Mouse (Mus musculus) intestine, embryonic 16.5 days (tissue): ENCODE measurements at regions not wholly inside any gene's neighbourhood (a gene's known extent, or its start where the extent isn't known, plus 50 kb on each side); places are given as distances from the start of the nearest gene placed in this dataset.

Experiments
- ATAC-seq: fragments of 200-750 bp; cut with Nextera tagmentation; 2 replicates; pipeline ENCODE4 v1.8.0; 2017; ENCODE audit warnings: moderate TSS enrichment, moderate library complexity
- H3K27ac ChIP-seq: fragments of 300-500 bp; sonication (generic); 2 replicates; pipeline ENCODE4 v1.5.1; 2014; ENCODE audit warnings: mild to moderate bottlenecking, low read length
- H3K27me3 ChIP-seq: fragments of 300-500 bp; sonication (generic); replicated peaks from 2 replicates; pipeline ENCODE4 v1.6.1; 2014; ENCODE audit warnings: low read length, control low read depth, mixed read lengths; ENCODE audit not compliant: control insufficient read depth, insufficient read depth
- H3K36me3 ChIP-seq: fragments of 300-500 bp; sonication (generic); 2 replicates; pipeline ENCODE4 v1.6.1; 2014; ENCODE audit warnings: low read length, control low read depth; ENCODE audit not compliant: control insufficient read depth, insufficient read depth
- H3K4me1 ChIP-seq: fragments of 300-500 bp; sonication (generic); 2 replicates; pipeline ENCODE4 v1.6.1; 2014; ENCODE audit warnings: low read length, control low read depth, mixed read lengths; ENCODE audit not compliant: control insufficient read depth, insufficient read depth
- H3K4me2 ChIP-seq: fragments of 300-500 bp; sonication (generic); 2 replicates; pipeline ENCODE4 v1.6.1; 2014; ENCODE audit warnings: low read depth, low read length, control low read depth
- H3K4me3 ChIP-seq: fragments of 300-500 bp; sonication (generic); 2 replicates; pipeline ENCODE4 v1.5.1; 2014; ENCODE audit warnings: mild to moderate bottlenecking, low read length
- H3K9ac ChIP-seq: fragments of 300-500 bp; sonication (generic); 2 replicates; pipeline ENCODE4 v1.6.1; 2014; ENCODE audit warnings: low read depth, low read length
- H3K9me3 ChIP-seq: fragments of 300-500 bp; sonication (generic); 2 replicates; pipeline ENCODE4 v1.6.1; 2016; ENCODE audit warnings: low read length, control low read depth; ENCODE audit not compliant: control insufficient read depth
- WGBS: fragments of 180-500 bp; shearing (Covaris S2); extraction: QIAGEN DNeasy Blood & Tissue Kit; methylation state at CpG from one replicate; pipeline ENCODE4 v1.1.7; 2014; 5-methylcytosine and 5-hydroxymethylcytosine counted together

GRCm38 (mm10) chr7:136020577-136020976 is 304.4 kb upstream of the Mki67 start:
- H3K36me3 ChIP-seq, result no peaks in the 10 kb centered on the region
- H3K27me3 ChIP-seq, result no peaks in the 10 kb centered on the region
- no peak overlapping the region for H3K4me3 ChIP-seq
- H3K27ac ChIP-seq, result 0 out of 2 replicates have a peak overlapping the region, but pooled peaks have one; percentile 34
- no peak overlapping the region for H3K4me2 ChIP-seq
- WGBS, result 52% methylated on average over 7 of the region's 7 CpGs
- no peak overlapping the region for H3K9ac ChIP-seq
- ATAC-seq, result peak; percentile 60
- H3K9me3 ChIP-seq, result no peaks in the 10 kb centered on the region
- H3K4me1 ChIP-seq, result 0 out of 2 replicates have a peak, but pooled peaks cover 3% of the 10 kb centered on the region

DNA sequence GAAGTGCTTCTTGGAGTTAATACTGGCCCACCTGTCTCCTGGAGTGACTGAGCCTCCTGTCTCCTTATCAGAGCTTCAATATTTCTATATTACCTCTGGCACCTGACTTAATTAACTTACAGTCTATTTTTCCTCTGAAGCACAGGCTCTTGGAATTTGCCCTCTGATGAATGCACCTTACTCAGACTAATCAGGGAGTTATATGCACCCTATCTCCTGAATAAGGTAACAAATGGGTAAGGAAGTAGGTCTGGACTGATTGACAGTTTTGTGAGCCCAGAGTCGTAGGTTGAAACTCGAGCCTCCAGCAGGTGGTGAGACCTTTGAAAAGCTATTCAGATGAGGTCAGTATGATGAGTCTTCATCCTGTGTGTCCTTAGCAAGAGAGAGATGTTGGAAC is 304.9 kb upstream of the Mki67 start:
- H3K27ac ChIP-seq, result no peak overlapping the region
- ATAC-seq, result peak; percentile 91
- WGBS, result 52% methylated on average over 2 of the region's 2 CpGs
- H3K4me3 ChIP-seq, result no peak overlapping the region
- H3K9me3 ChIP-seq, result no peaks in the 10 kb centered on the region
- H3K4me2 ChIP-seq, result no peak overlapping the region
- H3K36me3 ChIP-seq, result no peaks in the 10 kb centered on the region
- H3K9ac ChIP-seq, result no peak overlapping the region
- no peaks in the 10 kb centered on the region; the same call in 1 of the 2 replicates for H3K27me3 ChIP-seq
- H3K4me1 ChIP-seq, result 0 out of 2 replicates have a peak, but pooled peaks cover 3% of the 10 kb centered on the region

GRCm38 (mm10) chr7:136022781-136023448 is 306.8 kb upstream of the Mki67 start:
- 54% methylated on average over 5 of the region's 5 CpGs for WGBS
- Histone ChIP-seq H3K36me3 (no peaks in the 10 kb centered on the region), H3K27me3 (no peaks in the 10 kb centered on the region; the same call in 1 of the 2 replicates), H3K4me2 (no peak overlapping the region), H3K4me1 (0 out of 2 replicates have a peak, but pooled peaks cover 3% of the 10 kb centered on the region), H3K27ac (no peak overlapping the region), H3K4me3 (no peak overlapping the region), H3K9me3 (no peaks in the 10 kb centered on the region), H3K9ac (no peak overlapping the region)
- no peak for ATAC-seq

DNA sequence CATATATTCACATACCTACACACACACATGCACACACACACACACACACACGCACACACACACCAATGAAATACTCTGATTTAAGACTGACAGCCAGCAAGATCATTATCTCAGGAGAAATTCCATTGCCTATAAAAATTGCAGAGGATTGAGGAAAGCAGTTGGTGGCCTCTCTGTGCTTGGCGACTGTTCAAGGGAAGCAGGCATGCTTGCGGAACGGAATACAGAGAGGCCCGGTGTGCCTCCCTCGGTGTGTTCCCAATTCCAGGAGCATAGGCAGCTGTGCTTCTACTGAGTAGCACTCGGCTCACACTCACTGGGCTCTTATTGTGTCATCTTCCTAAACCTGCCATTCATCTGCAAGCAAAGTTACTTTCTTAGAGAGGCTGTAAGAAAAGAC is 310.3 kb upstream of the Mki67 start:
- Histone ChIP-seq H3K4me1 (no peaks in the 10 kb centered on the region), H3K4me2 (no peak overlapping the region), H3K9ac (no peak overlapping the region), H3K4me3 (no peak overlapping the region), H3K36me3 (no peaks in the 10 kb centered on the region), H3K27me3 (no peaks in the 10 kb centered on the region; the same call in 1 of the 2 replicates), H3K9me3 (no peaks in the 10 kb centered on the region), H3K27ac (no peak overlapping the region)
- WGBS, result 55% methylated on average over 7 of the region's 7 CpGs
- no peak for ATAC-seq

DNA sequence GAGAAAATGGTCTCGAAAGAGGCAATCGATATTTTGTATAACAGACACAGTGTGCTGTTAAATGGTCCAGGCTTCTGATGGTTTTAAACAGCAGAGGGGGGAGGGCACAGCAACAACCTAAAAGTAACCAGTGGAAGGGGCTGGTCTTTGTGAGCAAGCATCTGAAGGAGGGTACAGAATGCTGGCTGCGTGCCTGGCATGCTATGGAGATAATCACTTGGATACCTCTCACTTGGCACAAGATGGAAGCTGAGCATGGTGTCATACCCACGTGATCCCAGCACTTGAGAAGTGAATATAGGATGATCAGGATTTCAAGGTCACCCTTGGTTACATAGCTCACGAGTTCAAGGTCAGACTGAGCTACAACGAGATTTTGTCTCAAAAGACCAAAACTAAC is 315.9 kb upstream of the Mki67 start:
- H3K9ac ChIP-seq, result no peak overlapping the region
- 85% methylated on average over 6 of the region's 6 CpGs for WGBS
- no peaks in the 10 kb centered on the region for H3K9me3 ChIP-seq
- no peak overlapping the region for H3K4me2 ChIP-seq
- H3K4me1 ChIP-seq, result no peaks in the 10 kb centered on the region
- H3K4me3 ChIP-seq, result no peak overlapping the region
- H3K27me3 ChIP-seq, result no peaks in the 10 kb centered on the region
- ATAC-seq, result no peak
- no peaks in the 10 kb centered on the region for H3K36me3 ChIP-seq
- H3K27ac ChIP-seq, result no peak overlapping the region

GRCm38 (mm10) chr7:136033536-136033935 is 317.4 kb upstream of the Mki67 start:
- WGBS, result 77% methylated on average over 5 of the region's 5 CpGs
- ATAC-seq, result no peak
- H3K9me3 ChIP-seq, result no peaks in the 10 kb centered on the region
- no peak overlapping the region for H3K27ac ChIP-seq
- H3K4me2 ChIP-seq, result no peak overlapping the region
- no peaks in the 10 kb centered on the region for H3K36me3 ChIP-seq
- H3K9ac ChIP-seq, result no peak overlapping the region
- H3K27me3 ChIP-seq, result no peaks in the 10 kb centered on the region
- H3K4me1 ChIP-seq, result no peaks in the 10 kb centered on the region
- H3K4me3 ChIP-seq, result no peak overlapping the region

GRCm38 (mm10) chr7:136035735-136036134 is 319.6 kb upstream of the Mki67 start:
- no peaks in the 10 kb centered on the region for H3K9me3 ChIP-seq
- H3K4me3 ChIP-seq, result no peak overlapping the region
- no peak overlapping the region for H3K4me2 ChIP-seq
- H3K4me1 ChIP-seq, result no peaks in the 10 kb centered on the region
- no peak for ATAC-seq
- WGBS, result 57% methylated on average over 7 of the region's 7 CpGs
- no peaks in the 10 kb centered on the region for H3K36me3 ChIP-seq
- H3K27ac ChIP-seq, result no peak overlapping the region
- no peaks in the 10 kb centered on the region for H3K27me3 ChIP-seq
- no peak overlapping the region for H3K9ac ChIP-seq

DNA sequence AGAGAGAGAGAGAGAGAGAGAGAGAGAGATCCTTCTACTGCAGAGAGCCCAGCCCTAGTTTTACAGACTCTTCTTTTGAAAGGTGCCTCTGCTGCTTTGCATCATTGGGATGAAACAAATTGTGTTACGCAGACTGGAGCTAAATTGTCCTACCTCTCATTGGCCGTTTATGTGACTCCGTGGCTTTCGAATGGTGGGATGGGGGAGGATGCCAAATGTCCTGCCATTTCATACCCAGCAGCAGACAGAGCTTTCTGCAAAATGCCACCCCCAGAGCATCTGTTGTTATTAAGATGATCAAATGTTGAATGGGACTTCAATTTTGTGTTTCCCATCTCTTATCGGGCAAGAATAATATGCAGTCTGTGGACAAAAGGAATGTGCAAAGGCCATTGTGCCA is 321.9 kb upstream of the Mki67 start:
- Histone ChIP-seq H3K27ac (no peak overlapping the region), H3K27me3 (no peaks in the 10 kb centered on the region), H3K36me3 (no peaks in the 10 kb centered on the region), H3K4me3 (no peak overlapping the region), H3K4me2 (no peak overlapping the region), H3K9ac (no peak overlapping the region), H3K4me1 (no peaks in the 10 kb centered on the region; the same call in 1 of the 2 replicates), H3K9me3 (no peaks in the 10 kb centered on the region)
- WGBS, result 63% methylated on average over 5 of the region's 5 CpGs
- ATAC-seq, result no peak

GRCm38 (mm10) chr7:136038906-136039305 is 322.7 kb upstream of the Mki67 start:
- ATAC-seq, result no peak
- H3K27ac ChIP-seq, result no peak overlapping the region
- no peak overlapping the region for H3K4me2 ChIP-seq
- H3K4me3 ChIP-seq, result no peak overlapping the region
- H3K36me3 ChIP-seq, result no peaks in the 10 kb centered on the region
- no peaks in the 10 kb centered on the region for H3K27me3 ChIP-seq
- H3K9me3 ChIP-seq, result no peaks in the 10 kb centered on the region
- no peaks in the 10 kb centered on the region; the same call in 1 of the 2 replicates for H3K4me1 ChIP-seq
- no peak overlapping the region for H3K9ac ChIP-seq
- WGBS, result 37% methylated on average over 2 of the region's 2 CpGs

DNA sequence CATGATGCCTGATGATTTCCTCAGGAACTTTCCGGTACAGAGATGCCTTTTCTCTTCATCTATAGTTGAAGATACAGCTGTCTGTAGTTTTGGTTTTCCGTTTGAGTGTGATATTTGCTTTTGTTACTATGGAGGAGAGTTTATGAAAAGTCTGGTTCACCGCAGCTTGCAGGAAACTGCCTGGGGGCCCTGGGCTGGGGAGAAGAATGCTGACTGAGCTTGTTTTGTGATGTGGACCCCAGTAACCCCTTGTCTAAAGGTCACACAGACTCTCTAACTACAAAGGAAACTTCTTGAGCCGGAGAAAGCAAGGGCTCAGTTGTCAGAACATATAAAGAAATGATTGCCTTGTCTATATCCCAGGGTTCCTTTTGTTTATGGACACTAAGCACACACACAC is 325.8 kb upstream of the Mki67 start:
- Histone ChIP-seq H3K36me3 (no peaks in the 10 kb centered on the region), H3K27me3 (no peaks in the 10 kb centered on the region)
- 42% methylated on average over 4 of the region's 4 CpGs for WGBS

More for the DNA sequence above, 325.8 kb upstream of the Mki67 start:
- Histone ChIP-seq H3K27ac (no peak overlapping the region), H3K4me1 (peaks cover 5% of the 10 kb centered on the region), H3K4me3 (no peak overlapping the region), H3K4me2 (no peak overlapping the region), H3K9me3 (no peaks in the 10 kb centered on the region), H3K9ac (no peak overlapping the region)
- ATAC-seq, result no peak
